Mouse (Mus musculus): Measurements from ENCODE around the gene F2rl2.

GRCm38 (mm10) chr13:95672372-95672771 lies 24.3 kb upstream of the F2rl2 start:
- no peak for TF ChIP-seq GATA1 (IDR thresholded peaks at IDR 0.05; ENCODE audit: borderline replicate concordance, low read length)
- no peak for TF ChIP-seq FLI1 (IDR thresholded peaks at IDR 0.05; ENCODE audit: low read length)
